Mouse (Mus musculus): ENCODE results near the gene Lrrc75a. TPM values are rescaled to one million over a fixed set of nuclear protein-coding genes. Genes with fewer than 3 reads are reported as not detected.

Lrrc75a gene
- polyA plus RNA-seq, 1 experiment from 2014 or later: 15.5 TPM

GRCm38 (mm10) chr11:62554934-62555517, 93.3 kb downstream of the Lrrc75a start:
- Histone ChIP-seq H3K27ac (no peak overlapping the region), H3K9ac (no peak overlapping the region), H3K27me3 (no peaks in the 10 kb centered on the region), H3K4me3 (peak overlapping the region; percentile 48), H3K9me3 (no peaks in the 10 kb centered on the region), H3K4me1 (peaks cover 22% of the 10 kb centered on the region), H3K4me2 (replicated peaks) (peak overlapping the region; percentile 81), H3K36me3 (peaks cover 25% of the 10 kb centered on the region)
- no peak for ATAC-seq (ENCODE audit: low FRiP score, low read depth)

Other genes with a start within 250 kb of the Lrrc75a start
- 8.9 and 9.6 TPM in 2 replicates for gene Pigl, start 190.1 kb downstream of the Lrrc75a start, polyA plus RNA-seq (2015; fragmentation: Nextera tagmentation; extraction: Ambion mirVana)
- 170 and 173 TPM in 2 replicates for gene Ncor1, start 190.0 kb downstream of the Lrrc75a start, polyA plus RNA-seq (2015; fragmentation: Nextera tagmentation; extraction: Ambion mirVana)
- 23.6 and 26.8 TPM in 2 replicates for gene Cenpv, start 109.3 kb downstream of the Lrrc75a start, polyA plus RNA-seq (2015; fragmentation: Nextera tagmentation; extraction: Ambion mirVana)
- gene Ubb, start 97.4 kb downstream of the Lrrc75a start, polyA plus RNA-seq (2015; fragmentation: Nextera tagmentation; extraction: Ambion mirVana): 3,843 and 3,876 TPM in 2 replicates
- 1.4 and 2.4 TPM in 2 replicates for gene Trpv2, start 74.0 kb downstream of the Lrrc75a start, polyA plus RNA-seq (2015; fragmentation: Nextera tagmentation; extraction: Ambion mirVana)
- 68.2 and 69.4 TPM in 2 replicates for gene Mmgt2, start 141 bp upstream of the Lrrc75a start, polyA plus RNA-seq (2015; fragmentation: Nextera tagmentation; extraction: Ambion mirVana)
- 14.4 and 15.1 TPM in 2 replicates for gene Zfp287, start 83.4 kb upstream of the Lrrc75a start, polyA plus RNA-seq (2015; fragmentation: Nextera tagmentation; extraction: Ambion mirVana)
- gene Gm10428, start 104.6 kb upstream of the Lrrc75a start, polyA plus RNA-seq (2015; fragmentation: Nextera tagmentation; extraction: Ambion mirVana): not detected in 2 replicates
- gene Zfp286, start 140.9 kb upstream of the Lrrc75a start, polyA plus RNA-seq (2015; fragmentation: Nextera tagmentation; extraction: Ambion mirVana): 37.7 and 37.8 TPM in 2 replicates
- gene Trim16, start 171.7 kb upstream of the Lrrc75a start, polyA plus RNA-seq (2015; fragmentation: Nextera tagmentation; extraction: Ambion mirVana): 17.0 and 17.7 TPM in 2 replicates
- 0.84 and 1.0 TPM in 2 replicates for gene Fbxw10, start 198.5 kb upstream of the Lrrc75a start, polyA plus RNA-seq (2015; fragmentation: Nextera tagmentation; extraction: Ambion mirVana)
- gene Tvp23b, start 230.9 kb upstream of the Lrrc75a start, polyA plus RNA-seq (2015; fragmentation: Nextera tagmentation; extraction: Ambion mirVana): 64.2 and 67.1 TPM in 2 replicates

All from limb, embryonic 13.5 days (tissue).